Mouse (Mus musculus) heart, postnatal 0 days (tissue): ENCODE data around the gene Frem2.

Experiments
- CTCF ChIP-seq: IDR thresholded peaks from 2 replicates; pipeline ENCODE4 v1.5.1; 2016; ENCODE audit warnings: antibody characterized with exemption, control low read depth, low read depth
- EP300 ChIP-seq: IDR thresholded peaks from 2 replicates; pipeline ENCODE4 v1.6.1; 2016; ENCODE audit warnings: antibody characterized with exemption, low read depth

DNA sequence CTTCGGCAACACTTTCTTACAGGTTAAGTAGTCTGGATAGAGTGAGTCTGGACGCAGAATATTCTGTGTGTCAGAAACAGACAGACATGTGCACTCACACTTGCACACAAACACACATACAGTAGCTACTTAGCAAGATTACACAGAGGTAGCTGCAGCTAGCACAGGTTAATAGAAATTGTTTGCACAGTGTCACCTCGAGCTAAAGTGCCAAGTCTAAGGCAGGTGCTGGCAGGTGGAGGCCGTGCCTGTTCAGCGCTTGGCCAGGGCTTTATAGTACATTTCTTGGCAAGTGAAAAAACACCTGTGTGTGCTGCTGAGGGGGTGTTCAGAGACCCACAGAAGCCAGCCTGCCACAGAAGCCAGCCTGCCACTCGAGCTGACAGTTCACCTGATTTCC, 126.8 kb downstream of the Frem2 start:
- TF ChIP-seq CTCF: no peak
- no peak for TF ChIP-seq EP300
